Mouse (Mus musculus) intestine, postnatal 0 days (tissue): ENCODE data around the gene Rxra. TPM values are rescaled to one million over a fixed set of nuclear protein-coding genes. Genes with fewer than 3 reads are reported as not detected.

ENCODE experiments used
- ATAC-seq: fragments of 200-750 bp; cut with Nextera tagmentation; 2 replicates; pipeline ENCODE4 v1.8.0; 2017; ENCODE audit warnings: mild to moderate bottlenecking, moderate TSS enrichment, moderate library complexity
- H3K27ac ChIP-seq: fragments of 300-500 bp; sonication (generic); 2 replicates; pipeline ENCODE4 v1.5.1; 2014; ENCODE audit warnings: mild to moderate bottlenecking, low read depth, low read length, moderate library complexity
- H3K27me3 ChIP-seq: fragments of 300-500 bp; sonication (generic); replicated peaks from 2 replicates; pipeline ENCODE4 v1.6.1; 2014; ENCODE audit warnings: low read length, mixed read lengths; ENCODE audit not compliant: control insufficient read depth, insufficient read depth
- H3K36me3 ChIP-seq: fragments of 300-500 bp; sonication (generic); 2 replicates; pipeline ENCODE4 v1.6.1; 2014; ENCODE audit warnings: mild to moderate bottlenecking, moderate library complexity; ENCODE audit not compliant: control insufficient read depth, insufficient read depth
- H3K4me1 ChIP-seq: fragments of 300-500 bp; sonication (generic); replicated peaks from 2 replicates; pipeline ENCODE4 v1.6.1; 2014; ENCODE audit warnings: antibody characterized with exemption, low read length, mixed read lengths; ENCODE audit not compliant: control insufficient read depth, insufficient read depth
- H3K4me2 ChIP-seq: fragments of 300-500 bp; sonication (generic); replicated peaks from 2 replicates; pipeline ENCODE4 v1.6.1; 2014; ENCODE audit warnings: low read depth, mild to moderate bottlenecking, moderate library complexity
- H3K4me3 ChIP-seq: fragments of 300-500 bp; sonication (generic); 2 replicates; pipeline ENCODE4 v1.5.1; 2014; ENCODE audit warnings: low read depth, low read length
- H3K9ac ChIP-seq: fragments of 300-500 bp; sonication (generic); 2 replicates; pipeline ENCODE4 v1.6.1; 2014; ENCODE audit warnings: mild to moderate bottlenecking, low read depth, low read length
- H3K9me3 ChIP-seq: fragments of 300-500 bp; sonication (generic); 2 replicates; pipeline ENCODE4 v1.6.1; 2016; ENCODE audit warnings: mixed run types; ENCODE audit not compliant: control insufficient read depth
- CTCF ChIP-seq: sonication (generic); IDR thresholded peaks from 2 replicates; pipeline ENCODE4 v1.5.1; 2016; ENCODE audit warnings: low read depth, mild to moderate bottlenecking, control low read depth, antibody characterized with exemption, moderate library complexity
- WGBS: fragments of 180-500 bp; shearing (Covaris S2); extraction: QIAGEN DNeasy Blood & Tissue Kit; methylation state at CpG from one replicate; pipeline ENCODE4 v1.1.7; 2014; 5-methylcytosine and 5-hydroxymethylcytosine counted together
- polyA plus RNA-seq: library from polyadenylated mRNA; unstranded; fragments of >200 nt; fragmentation: Nextera tagmentation; extraction: Ambion mirVana; gene quantifications from 2 replicates; pipeline ENCODE4 v1.2.1, GENCODE M21; 2015

Rxra gene
- polyA plus RNA-seq, 1 experiment from 2014 or later: 9.0 TPM

DNA sequence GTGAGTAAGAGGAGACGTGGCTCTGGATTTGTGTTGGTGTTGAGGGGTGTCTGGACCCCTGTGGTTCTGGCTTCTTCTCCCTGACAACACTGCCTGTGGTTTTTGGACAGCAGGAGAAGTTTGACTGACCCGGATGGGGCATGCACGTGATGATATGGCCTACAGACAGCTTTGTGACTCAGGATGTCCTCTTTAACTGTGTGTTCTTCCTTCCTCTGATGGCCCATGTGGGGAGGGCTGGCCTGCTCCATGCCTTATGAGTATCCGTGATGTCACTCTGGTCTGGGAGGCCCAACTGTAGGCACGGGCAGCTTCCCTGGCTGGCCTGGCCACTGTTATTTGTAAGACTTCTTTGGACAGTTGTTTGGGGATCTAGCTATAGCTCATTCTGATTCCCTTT, 11.7 kb downstream of the Rxra start:
- no peak for ATAC-seq
- 67% methylated on average over 5 of the region's 5 CpGs for WGBS

GRCm38 (mm10) chr2:27690714-27691113, 14.5 kb downstream of the Rxra start:
- Histone ChIP-seq H3K4me1 (peaks cover 36% of the 10 kb centered on the region), H3K4me3 (no peak overlapping the region), H3K27ac (no peak overlapping the region), H3K27me3 (no peaks in the 10 kb centered on the region), H3K36me3 (no peaks in the 10 kb centered on the region), H3K9me3 (no peaks in the 10 kb centered on the region), H3K4me2 (no peak overlapping the region), H3K9ac (no peak overlapping the region)
- no peak for ATAC-seq
- WGBS: 57% methylated on average over 5 of the region's 5 CpGs
- TF ChIP-seq CTCF: no peak

More for the DNA sequence above, 11.7 kb downstream of the Rxra start:
- no peak overlapping the region; the same call in 1 of the 2 replicates for H3K27ac ChIP-seq
- H3K9me3 ChIP-seq: no peaks in the 10 kb centered on the region
- no peaks in the 10 kb centered on the region for H3K36me3 ChIP-seq
- H3K4me1 ChIP-seq: peaks cover 53% of the 10 kb centered on the region
- no peaks in the 10 kb centered on the region for H3K27me3 ChIP-seq
- TF ChIP-seq CTCF: no peak
- no peak overlapping the region for H3K4me3 ChIP-seq
- H3K9ac ChIP-seq: no peak overlapping the region
- no peak overlapping the region for H3K4me2 ChIP-seq

GRCm38 (mm10) chr2:27691139-27691720, 15.0 kb downstream of the Rxra start:
- Histone ChIP-seq H3K4me1 (peaks cover 35% of the 10 kb centered on the region), H3K4me3 (no peak overlapping the region), H3K9me3 (no peaks in the 10 kb centered on the region), H3K4me2 (no peak overlapping the region), H3K27me3 (no peaks in the 10 kb centered on the region), H3K9ac (no peak overlapping the region), H3K36me3 (no peaks in the 10 kb centered on the region), H3K27ac (no peak overlapping the region)
- no peak for TF ChIP-seq CTCF
- WGBS: 60% methylated on average over 14 of the region's 14 CpGs
- ATAC-seq: no peak

DNA sequence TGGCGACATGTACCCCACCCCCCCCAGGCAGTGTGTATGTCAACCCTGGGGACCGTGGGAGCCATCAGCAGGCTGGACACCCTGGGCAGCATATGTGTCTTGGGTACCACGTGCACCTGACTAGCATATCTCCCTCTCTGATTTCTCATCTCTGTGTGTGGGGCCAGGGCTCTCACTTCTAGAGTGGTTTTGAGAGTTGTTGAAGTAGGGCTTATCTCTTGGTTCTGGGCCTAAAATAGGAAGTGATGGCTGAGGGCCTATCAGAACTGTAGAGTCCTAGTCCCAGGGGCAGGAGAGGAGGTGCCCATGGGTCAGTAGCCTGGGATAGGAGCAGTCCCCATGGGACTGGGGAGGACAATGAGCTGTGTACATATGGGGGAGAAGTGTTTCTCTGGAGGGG, 16.4 kb downstream of the Rxra start:
- 79% methylated on average over 3 of the region's 3 CpGs for WGBS
- Histone ChIP-seq H3K27ac (no peak overlapping the region), H3K4me2 (no peak overlapping the region), H3K9me3 (no peaks in the 10 kb centered on the region), H3K9ac (no peak overlapping the region), H3K4me1 (peaks cover 22% of the 10 kb centered on the region; the same call in 1 of the 2 replicates), H3K27me3 (no peaks in the 10 kb centered on the region), H3K4me3 (no peak overlapping the region), H3K36me3 (no peaks in the 10 kb centered on the region)
- ATAC-seq: no peak
- no peak for TF ChIP-seq CTCF

- no peak overlapping the region for H3K4me2 ChIP-seq
- no peak overlapping the region for H3K9ac ChIP-seq
- no peak overlapping the region for H3K27ac ChIP-seq
- peaks cover 12% of the 10 kb centered on the region; the same call in 1 of the 2 replicates for H3K4me1 ChIP-seq
- H3K9me3 ChIP-seq: no peaks in the 10 kb centered on the region
- no peak for ATAC-seq
- no peaks in the 10 kb centered on the region for H3K36me3 ChIP-seq
- WGBS: 75% methylated on average over 6 of the region's 6 CpGs
- H3K27me3 ChIP-seq: no peaks in the 10 kb centered on the region
- H3K4me3 ChIP-seq: no peak overlapping the region
- no peak for TF ChIP-seq CTCF
These were observed 17.4 kb downstream of the Rxra start for GRCm38 (mm10) chr2:27693684-27694083.

- no peak overlapping the region for H3K4me3 ChIP-seq
- peak; percentile 68 for TF ChIP-seq CTCF
- peaks cover 20% of the 10 kb centered on the region for H3K4me1 ChIP-seq
- WGBS: 17% methylated on average over 7 of the region's 7 CpGs
- H3K36me3 ChIP-seq: no peaks in the 10 kb centered on the region
- no peak for ATAC-seq
- no peaks in the 10 kb centered on the region for H3K9me3 ChIP-seq
- H3K27me3 ChIP-seq: no peaks in the 10 kb centered on the region
- peak overlapping the region; percentile 18 for H3K4me2 ChIP-seq
- no peak overlapping the region for H3K9ac ChIP-seq
- peak overlapping the region; percentile 36; the same call in 1 of the 2 replicates for H3K27ac ChIP-seq
These were observed 23.3 kb downstream of the Rxra start for GRCm38 (mm10) chr2:27699574-27699973.
